Mouse (Mus musculus) kidney, embryonic 16.5 days (tissue): ENCODE measurements around the gene Plcb1. TPM values are rescaled to one million over a fixed set of nuclear protein-coding genes. Genes with fewer than 3 reads are reported as not detected.

Source experiments
- ATAC-seq: fragments of 200-750 bp; cut with Nextera tagmentation; 2 replicates; pipeline ENCODE4 v1.8.0; 2017; ENCODE audit warnings: moderate TSS enrichment; ENCODE audit not compliant: low FRiP score, low TSS enrichment
- H3K27ac ChIP-seq: fragments of 300-500 bp; sonication (generic); 2 replicates; pipeline ENCODE4 v1.5.1; 2014; ENCODE audit warnings: low read length
- H3K27me3 ChIP-seq: fragments of 300-500 bp; sonication (generic); 2 replicates; pipeline ENCODE4 v1.6.1; 2014; ENCODE audit warnings: low read length, control low read depth, mixed read lengths; ENCODE audit not compliant: insufficient read depth
- H3K36me3 ChIP-seq: fragments of 300-500 bp; sonication (generic); 2 replicates; pipeline ENCODE4 v1.6.1; 2014; ENCODE audit warnings: low read length, control low read depth, mixed read lengths; ENCODE audit not compliant: insufficient read depth
- H3K4me1 ChIP-seq: fragments of 300-500 bp; sonication (generic); 2 replicates; pipeline ENCODE4 v1.6.1; 2014; ENCODE audit warnings: low read length, control low read depth, mixed read lengths; ENCODE audit not compliant: insufficient read depth
- H3K4me2 ChIP-seq: fragments of 300-500 bp; sonication (generic); replicated peaks from 2 replicates; pipeline ENCODE4 v1.6.1; 2014; ENCODE audit warnings: low read depth, low read length
- H3K4me3 ChIP-seq: fragments of 300-500 bp; sonication (generic); 2 replicates; pipeline ENCODE4 v1.5.1; 2014; ENCODE audit warnings: mild to moderate bottlenecking, low read length
- H3K9ac ChIP-seq: fragments of 300-500 bp; sonication (generic); replicated peaks from 2 replicates; pipeline ENCODE4 v1.6.1; 2014; ENCODE audit warnings: low read length
- H3K9me3 ChIP-seq: fragments of 300-500 bp; sonication (generic); 2 replicates; pipeline ENCODE4 v1.6.1; 2016; ENCODE audit warnings: low read length, control low read depth
- WGBS: fragments of 180-500 bp; shearing (Covaris S2); extraction: QIAGEN DNeasy Blood & Tissue Kit; methylation state at CpG from one replicate; pipeline ENCODE4 v1.1.7; 2014; 5-methylcytosine and 5-hydroxymethylcytosine counted together
- polyA plus RNA-seq: library from polyadenylated mRNA; unstranded; fragments of >200 nt; fragmentation: Nextera tagmentation; extraction: Ambion mirVana; gene quantifications from 2 replicates; pipeline ENCODE4 v1.2.1, GENCODE M21; 2015

The Plcb1 gene
- polyA plus RNA-seq, 1 experiment from 2014 or later = 20.3 TPM

GRCm38 (mm10) chr2:134856239-134856638 is 70.4 kb downstream of the Plcb1 start:
- no peak for ATAC-seq
- peaks cover 15% of the 10 kb centered on the region for H3K4me1 ChIP-seq

DNA sequence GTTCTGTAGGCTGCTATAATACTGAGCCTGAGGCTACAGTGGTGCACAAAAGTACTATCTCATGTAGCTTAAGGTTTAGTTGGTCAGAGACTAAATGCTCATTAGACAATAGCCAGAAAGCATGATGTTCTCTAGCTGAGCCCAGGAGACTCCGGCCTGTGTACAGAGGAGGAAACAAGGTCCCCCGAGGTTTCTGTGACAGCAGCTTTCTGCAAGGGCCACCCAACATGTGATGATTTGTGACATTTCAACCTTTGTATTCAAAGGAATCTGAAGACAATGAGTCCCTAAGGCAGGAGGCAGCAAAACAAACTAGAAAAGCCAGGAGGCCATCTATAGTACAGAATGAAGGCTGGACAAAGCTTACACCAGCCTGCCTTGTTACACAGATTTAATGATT is 70.8 kb downstream of the Plcb1 start:
- Histone ChIP-seq H3K4me1 (peaks cover 15% of the 10 kb centered on the region), H3K4me3 (no peak overlapping the region), H3K36me3 (no peaks in the 10 kb centered on the region), H3K27ac (no peak overlapping the region), H3K9me3 (no peaks in the 10 kb centered on the region), H3K4me2 (no peak overlapping the region), H3K9ac (no peak overlapping the region), H3K27me3 (no peaks in the 10 kb centered on the region)
- 49% methylated on average over 2 of the region's 2 CpGs for WGBS
- no peak for ATAC-seq

More at GRCm38 (mm10) chr2:134856239-134856638, 70.4 kb downstream of the Plcb1 start:
- Histone ChIP-seq H3K36me3 (no peaks in the 10 kb centered on the region), H3K4me2 (no peak overlapping the region), H3K4me3 (no peak overlapping the region), H3K9me3 (no peaks in the 10 kb centered on the region), H3K27me3 (no peaks in the 10 kb centered on the region), H3K9ac (no peak overlapping the region), H3K27ac (no peak overlapping the region)

- no peaks in the 10 kb centered on the region for H3K36me3 ChIP-seq
- no peak overlapping the region for H3K27ac ChIP-seq
- H3K4me3 ChIP-seq = no peak overlapping the region
- H3K4me1 ChIP-seq = 0 out of 2 replicates have a peak, but pooled peaks cover 4% of the 10 kb centered on the region
- H3K4me2 ChIP-seq = no peak overlapping the region
- no peaks in the 10 kb centered on the region for H3K9me3 ChIP-seq
- 76% methylated on average over 7 of the region's 7 CpGs for WGBS
- no peak overlapping the region for H3K9ac ChIP-seq
- H3K27me3 ChIP-seq = no peaks in the 10 kb centered on the region
- no peak for ATAC-seq
Observed at GRCm38 (mm10) chr2:134864985-134865645, 79.2 kb downstream of the Plcb1 start.

- H3K4me3 ChIP-seq = no peak overlapping the region
- no peak for ATAC-seq
- H3K36me3 ChIP-seq = no peaks in the 10 kb centered on the region
- H3K4me1 ChIP-seq = peaks cover 7% of the 10 kb centered on the region; the same call in 1 of the 2 replicates
- no peak overlapping the region for H3K4me2 ChIP-seq
- H3K27ac ChIP-seq = no peak overlapping the region
- WGBS = 68% methylated on average over 6 of the region's 6 CpGs
- H3K27me3 ChIP-seq = no peaks in the 10 kb centered on the region
- H3K9ac ChIP-seq = no peak overlapping the region
- H3K9me3 ChIP-seq = no peaks in the 10 kb centered on the region
Observed at GRCm38 (mm10) chr2:134867381-134867780, 81.5 kb downstream of the Plcb1 start.

GRCm38 (mm10) chr2:134871692-134872489 is 86.0 kb downstream of the Plcb1 start:
- Histone ChIP-seq H3K27ac (0 out of 2 replicates have a peak overlapping the region, but pooled peaks have one; percentile 14), H3K9me3 (no peaks in the 10 kb centered on the region), H3K36me3 (no peaks in the 10 kb centered on the region), H3K9ac (no peak overlapping the region), H3K4me3 (no peak overlapping the region), H3K4me1 (peaks cover 7% of the 10 kb centered on the region; the same call in 1 of the 2 replicates), H3K4me2 (no peak overlapping the region), H3K27me3 (no peaks in the 10 kb centered on the region)
- WGBS = 72% methylated on average over 9 of the region's 9 CpGs
- 0 out of 2 replicates have a peak, but pooled peaks have one; percentile 9 for ATAC-seq

DNA sequence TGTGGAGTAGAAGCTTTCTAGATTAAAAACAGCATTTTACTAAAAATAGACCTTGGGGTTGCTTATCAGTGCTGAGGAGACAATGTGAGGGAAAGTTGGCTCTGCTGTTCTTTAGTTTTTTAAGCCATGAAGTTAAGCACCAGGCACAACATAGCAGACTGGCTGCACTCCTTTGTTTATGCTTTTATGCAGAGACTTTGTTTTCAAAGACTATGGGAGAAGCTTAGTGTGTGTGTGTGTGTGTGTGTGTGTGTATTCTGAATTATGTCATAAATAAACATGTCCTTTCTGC is 86.6 kb downstream of the Plcb1 start:
- Histone ChIP-seq H3K4me3 (no peak overlapping the region), H3K27ac (no peak overlapping the region), H3K4me1 (peaks cover 7% of the 10 kb centered on the region; the same call in 1 of the 2 replicates), H3K9ac (no peak overlapping the region), H3K4me2 (no peak overlapping the region), H3K9me3 (no peaks in the 10 kb centered on the region), H3K27me3 (no peaks in the 10 kb centered on the region), H3K36me3 (no peaks in the 10 kb centered on the region)
- 0 out of 2 replicates have a peak, but pooled peaks have one; percentile 12 for ATAC-seq

DNA sequence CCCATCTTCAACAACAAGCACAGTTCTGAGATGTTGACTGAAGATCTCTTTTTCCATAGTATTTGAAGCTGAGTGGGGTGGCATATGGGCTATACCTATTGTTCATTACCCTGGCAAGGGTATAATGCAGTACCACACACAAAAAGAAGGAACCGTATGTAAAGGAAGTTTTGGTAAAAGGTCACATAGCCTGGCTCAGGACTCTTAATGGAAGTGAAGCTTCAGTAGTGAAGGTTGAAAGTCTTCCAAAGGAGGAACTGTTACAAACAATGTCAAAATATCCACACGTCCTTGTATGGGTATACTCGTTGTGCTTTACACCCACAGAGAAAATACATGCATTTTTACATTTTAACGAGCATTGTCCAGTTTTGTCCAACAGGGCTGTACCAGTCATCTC is 91.3 kb downstream of the Plcb1 start:
- H3K9ac ChIP-seq = no peak overlapping the region
- no peaks in the 10 kb centered on the region for H3K9me3 ChIP-seq
- no peaks in the 10 kb centered on the region for H3K36me3 ChIP-seq
- 84% methylated on average over 4 of the region's 4 CpGs for WGBS
- no peak overlapping the region for H3K27ac ChIP-seq
- no peak for ATAC-seq
- H3K4me3 ChIP-seq = no peak overlapping the region
- no peak overlapping the region for H3K4me2 ChIP-seq
- H3K4me1 ChIP-seq = peaks cover 2% of the 10 kb centered on the region; the same call in 1 of the 2 replicates
- H3K27me3 ChIP-seq = no peaks in the 10 kb centered on the region

DNA sequence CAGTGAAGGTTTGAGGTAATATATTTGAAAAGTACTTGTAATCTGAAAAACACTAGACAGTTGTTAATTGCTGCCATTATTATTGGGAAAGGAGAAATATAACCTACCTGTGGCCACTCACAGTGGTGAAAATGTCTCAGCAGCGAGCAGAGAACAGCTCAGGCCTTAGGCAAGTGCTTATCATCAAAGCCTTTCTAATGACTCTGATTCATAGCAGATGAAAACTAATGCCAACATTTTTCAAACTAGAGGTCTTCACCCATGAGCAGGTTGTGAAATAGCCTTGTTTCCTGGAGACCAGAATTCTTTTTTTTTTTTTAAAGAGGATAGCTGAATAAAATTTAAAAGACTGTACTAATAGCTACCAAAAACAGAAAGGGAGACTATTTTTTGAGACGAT is 105.3 kb downstream of the Plcb1 start:
- Histone ChIP-seq H3K4me2 (no peak overlapping the region), H3K9me3 (no peaks in the 10 kb centered on the region), H3K27ac (no peak overlapping the region), H3K4me1 (no peaks in the 10 kb centered on the region), H3K4me3 (no peak overlapping the region), H3K9ac (no peak overlapping the region), H3K36me3 (no peaks in the 10 kb centered on the region), H3K27me3 (no peaks in the 10 kb centered on the region)
- no peak for ATAC-seq
- 66% methylated on average over 2 of the region's 2 CpGs for WGBS

- Histone ChIP-seq H3K9ac (no peak overlapping the region), H3K4me2 (no peak overlapping the region), H3K27me3 (no peaks in the 10 kb centered on the region), H3K4me1 (no peaks in the 10 kb centered on the region), H3K9me3 (no peaks in the 10 kb centered on the region), H3K36me3 (no peaks in the 10 kb centered on the region), H3K4me3 (no peak overlapping the region), H3K27ac (no peak overlapping the region)
- ATAC-seq = no peak
- WGBS = 93% methylated on average over 4 of the region's 4 CpGs
Observed at GRCm38 (mm10) chr2:134894776-134895175, 108.9 kb downstream of the Plcb1 start.

DNA sequence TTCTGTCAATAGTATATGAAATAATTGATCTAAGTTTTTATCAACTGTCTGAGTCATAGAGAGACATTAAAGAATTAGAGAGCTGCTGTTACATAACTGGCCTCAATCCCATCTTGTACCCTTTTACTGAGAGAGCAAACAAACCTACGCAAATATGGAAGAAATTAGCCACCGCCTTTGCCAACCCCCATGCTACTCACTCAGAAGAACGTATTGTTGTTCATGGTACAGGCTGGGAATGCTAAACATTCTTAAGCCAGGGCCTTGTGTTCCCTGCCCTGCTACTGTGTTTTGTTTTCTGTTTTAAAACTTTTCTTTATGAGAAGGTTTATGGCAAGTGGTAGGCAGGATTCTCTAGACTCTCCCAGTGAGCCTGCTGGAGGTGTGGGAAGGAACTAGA is 110.3 kb downstream of the Plcb1 start:
- ATAC-seq = no peak
- Histone ChIP-seq H3K27ac (no peak overlapping the region), H3K27me3 (no peaks in the 10 kb centered on the region), H3K4me3 (no peak overlapping the region), H3K36me3 (no peaks in the 10 kb centered on the region), H3K9me3 (no peaks in the 10 kb centered on the region), H3K9ac (no peak overlapping the region), H3K4me2 (no peak overlapping the region), H3K4me1 (no peaks in the 10 kb centered on the region)
- WGBS = 97% methylated on average over 3 of the region's 3 CpGs
